Mouse (Mus musculus): ENCODE data around the gene Ptbp1.

- TF ChIP-seq CTCF (IDR thresholded peaks at IDR 0.05; ENCODE audit: insufficient read depth, low read depth, low read length) (no peak), POLR2A (IDR thresholded peaks at IDR 0.05; ENCODE audit: insufficient read depth, low read depth, low read length) (peak; percentile 70)
Observed at GRCm38 (mm10) chr10:79908167-79909091, 54.2 kb downstream of the Ptbp1 start, which contains the start of gene Med16.
